Mouse (Mus musculus): ENCODE results near the gene Kcnn4. TPM values are rescaled to one million over a fixed set of nuclear protein-coding genes. Genes with fewer than 3 reads are reported as not detected.

Kcnn4 gene
- polyA plus RNA-seq, 1 experiment from 2014 or later = 0.45 TPM

GRCm38 (mm10) chr7:24405649-24406048 lies 35.6 kb downstream of the Kcnn4 start:
- no peak overlapping the region for H3K4me2 ChIP-seq (ENCODE audit: low read length)
- 93% methylated on average over 13 of the region's 13 CpGs for WGBS
- no peak overlapping the region for H3K27ac ChIP-seq (replicated peaks; ENCODE audit: low read depth, low read length)
- ATAC-seq (ENCODE audit: low FRiP score, low TSS enrichment) (no peak), DNase-seq (no peak)
- peaks cover 47% of the 10 kb centered on the region for H3K36me3 ChIP-seq (ENCODE audit: control insufficient read depth, insufficient read depth, low read length)
- H3K27me3 ChIP-seq (ENCODE audit: control insufficient read depth, insufficient read depth, low read length) = no peaks in the 10 kb centered on the region
- no peak overlapping the region for H3K9ac ChIP-seq (replicated peaks; ENCODE audit: low read length)
- H3K4me3 ChIP-seq (replicated peaks; ENCODE audit: low read depth, low read length) = no peak overlapping the region
- no peaks in the 10 kb centered on the region for H3K9me3 ChIP-seq (ENCODE audit: control insufficient read depth, low read length)
- no peaks in the 10 kb centered on the region for H3K4me1 ChIP-seq (ENCODE audit: control insufficient read depth, insufficient read depth, low read length)

GRCm38 (mm10) chr7:24406528-24407344 lies 36.7 kb downstream of the Kcnn4 start:
- Histone ChIP-seq H3K4me2 (ENCODE audit: low read length) (no peak overlapping the region), H3K9me3 (ENCODE audit: control insufficient read depth, low read length) (no peaks in the 10 kb centered on the region), H3K27ac (replicated peaks; ENCODE audit: low read depth, low read length) (0 out of 2 replicates have a peak overlapping the region, but pooled peaks have one; percentile 8), H3K9ac (replicated peaks; ENCODE audit: low read length) (peak overlapping the region; percentile 23; the same call in 1 of the 2 replicates), H3K27me3 (ENCODE audit: control insufficient read depth, insufficient read depth, low read length) (no peaks in the 10 kb centered on the region), H3K4me3 (replicated peaks; ENCODE audit: low read depth, low read length) (no peak overlapping the region), H3K36me3 (ENCODE audit: control insufficient read depth, insufficient read depth, low read length) (peaks cover 47% of the 10 kb centered on the region), H3K4me1 (ENCODE audit: control insufficient read depth, insufficient read depth, low read length) (no peaks in the 10 kb centered on the region)
- 39% methylated on average over 5 of the region's 5 CpGs for WGBS
- ATAC-seq (ENCODE audit: low FRiP score, low TSS enrichment) (peak; percentile 47; the same call in 1 of the 2 replicates), DNase-seq (peak; percentile 90)

- no peak for ATAC-seq (ENCODE audit: low FRiP score, low TSS enrichment)
Measured at GRCm38 (mm10) chr7:24408186-24408585, 38.1 kb downstream of the Kcnn4 start.

GRCm38 (mm10) chr7:24410123-24410522 lies 40.1 kb downstream of the Kcnn4 start:
- no peak overlapping the region for H3K4me2 ChIP-seq (ENCODE audit: low read length)
- H3K9ac ChIP-seq (replicated peaks; ENCODE audit: low read length) = no peak overlapping the region
- H3K4me1 ChIP-seq (ENCODE audit: control insufficient read depth, insufficient read depth, low read length) = no peaks in the 10 kb centered on the region
- H3K9me3 ChIP-seq (ENCODE audit: control insufficient read depth, low read length) = no peaks in the 10 kb centered on the region
- no peak for DNase-seq
- no peak overlapping the region for H3K4me3 ChIP-seq (replicated peaks; ENCODE audit: low read depth, low read length)
- H3K36me3 ChIP-seq (ENCODE audit: control insufficient read depth, insufficient read depth, low read length) = peaks cover 33% of the 10 kb centered on the region
- H3K27ac ChIP-seq (replicated peaks; ENCODE audit: low read depth, low read length) = no peak overlapping the region
- 94% methylated on average over 6 of the region's 6 CpGs for WGBS
- H3K27me3 ChIP-seq (ENCODE audit: control insufficient read depth, insufficient read depth, low read length) = no peaks in the 10 kb centered on the region
- ATAC-seq (ENCODE audit: low FRiP score, low TSS enrichment) = no peak

More at GRCm38 (mm10) chr7:24408186-24408585, 38.1 kb downstream of the Kcnn4 start:
- Histone ChIP-seq H3K27ac (replicated peaks; ENCODE audit: low read depth, low read length) (no peak overlapping the region), H3K27me3 (ENCODE audit: control insufficient read depth, insufficient read depth, low read length) (no peaks in the 10 kb centered on the region), H3K9me3 (ENCODE audit: control insufficient read depth, low read length) (no peaks in the 10 kb centered on the region), H3K9ac (replicated peaks; ENCODE audit: low read length) (no peak overlapping the region), H3K36me3 (ENCODE audit: control insufficient read depth, insufficient read depth, low read length) (peaks cover 50% of the 10 kb centered on the region), H3K4me3 (replicated peaks; ENCODE audit: low read depth, low read length) (no peak overlapping the region), H3K4me1 (ENCODE audit: control insufficient read depth, insufficient read depth, low read length) (no peaks in the 10 kb centered on the region), H3K4me2 (ENCODE audit: low read length) (no peak overlapping the region)
- no peak for DNase-seq
- WGBS = 97% methylated on average over 9 of the region's 9 CpGs

GRCm38 (mm10) chr7:24410831-24411230 lies 40.8 kb downstream of the Kcnn4 start:
- Histone ChIP-seq H3K27ac (replicated peaks; ENCODE audit: low read depth, low read length) (no peak overlapping the region), H3K9ac (replicated peaks; ENCODE audit: low read length) (no peak overlapping the region), H3K4me1 (ENCODE audit: control insufficient read depth, insufficient read depth, low read length) (no peaks in the 10 kb centered on the region), H3K9me3 (ENCODE audit: control insufficient read depth, low read length) (no peaks in the 10 kb centered on the region), H3K4me3 (replicated peaks; ENCODE audit: low read depth, low read length) (no peak overlapping the region), H3K27me3 (ENCODE audit: control insufficient read depth, insufficient read depth, low read length) (no peaks in the 10 kb centered on the region), H3K4me2 (ENCODE audit: low read length) (no peak overlapping the region), H3K36me3 (ENCODE audit: control insufficient read depth, insufficient read depth, low read length) (peaks cover 28% of the 10 kb centered on the region)
- ATAC-seq (ENCODE audit: low FRiP score, low TSS enrichment) (no peak), DNase-seq (no peak)
- 84% methylated on average over 3 of the region's 3 CpGs for WGBS

- 0 out of 2 replicates have a peak, but pooled peaks cover 16% of the 10 kb centered on the region for H3K36me3 ChIP-seq (ENCODE audit: control insufficient read depth, insufficient read depth, low read length)
- no peak overlapping the region for H3K4me2 ChIP-seq (ENCODE audit: low read length)
- H3K4me1 ChIP-seq (ENCODE audit: control insufficient read depth, insufficient read depth, low read length) = no peaks in the 10 kb centered on the region
- H3K27me3 ChIP-seq (ENCODE audit: control insufficient read depth, insufficient read depth, low read length) = no peaks in the 10 kb centered on the region
- H3K27ac ChIP-seq (replicated peaks; ENCODE audit: low read depth, low read length) = no peak overlapping the region
- ATAC-seq (ENCODE audit: low FRiP score, low TSS enrichment) (no peak), DNase-seq (no peak)
- 88% methylated on average over 3 of the region's 3 CpGs for WGBS
- H3K9ac ChIP-seq (replicated peaks; ENCODE audit: low read length) = no peak overlapping the region
- H3K9me3 ChIP-seq (ENCODE audit: control insufficient read depth, low read length) = no peaks in the 10 kb centered on the region
- H3K4me3 ChIP-seq (replicated peaks; ENCODE audit: low read depth, low read length) = no peak overlapping the region
Measured at GRCm38 (mm10) chr7:24413630-24414029, 43.6 kb downstream of the Kcnn4 start.

- no peak overlapping the region for H3K9ac ChIP-seq (replicated peaks; ENCODE audit: low read length)
- H3K4me1 ChIP-seq (ENCODE audit: control insufficient read depth, insufficient read depth, low read length) = peaks cover 11% of the 10 kb centered on the region; the same call in 1 of the 2 replicates
- H3K36me3 ChIP-seq (ENCODE audit: control insufficient read depth, insufficient read depth, low read length) = 0 out of 2 replicates have a peak, but pooled peaks cover 11% of the 10 kb centered on the region
- no peak overlapping the region for H3K27ac ChIP-seq (replicated peaks; ENCODE audit: low read depth, low read length)
- H3K4me3 ChIP-seq (replicated peaks; ENCODE audit: low read depth, low read length) = no peak overlapping the region
- no peaks in the 10 kb centered on the region for H3K9me3 ChIP-seq (ENCODE audit: control insufficient read depth, low read length)
- ATAC-seq (ENCODE audit: low FRiP score, low TSS enrichment) (no peak), DNase-seq (no peak)
- H3K4me2 ChIP-seq (ENCODE audit: low read length) = no peak overlapping the region
- H3K27me3 ChIP-seq (ENCODE audit: control insufficient read depth, insufficient read depth, low read length) = no peaks in the 10 kb centered on the region
- 86% methylated on average over 7 of the region's 7 CpGs for WGBS
Measured at GRCm38 (mm10) chr7:24415261-24415660, 45.2 kb downstream of the Kcnn4 start.

- H3K4me1 ChIP-seq (ENCODE audit: control insufficient read depth, insufficient read depth, low read length) = peaks cover 15% of the 10 kb centered on the region; the same call in 1 of the 2 replicates
- H3K36me3 ChIP-seq (ENCODE audit: control insufficient read depth, insufficient read depth, low read length) = peaks cover 33% of the 10 kb centered on the region
- H3K4me2 ChIP-seq (ENCODE audit: low read length) = no peak overlapping the region
- 18% methylated on average over 8 of the region's 8 CpGs for WGBS
- no peak overlapping the region; the same call in 1 of the 2 replicates for H3K9ac ChIP-seq (replicated peaks; ENCODE audit: low read length)
- no peak overlapping the region for H3K4me3 ChIP-seq (replicated peaks; ENCODE audit: low read depth, low read length)
- no peaks in the 10 kb centered on the region for H3K27me3 ChIP-seq (ENCODE audit: control insufficient read depth, insufficient read depth, low read length)
- ATAC-seq (ENCODE audit: low FRiP score, low TSS enrichment) = no peak
- H3K27ac ChIP-seq (replicated peaks; ENCODE audit: low read depth, low read length) = no peak overlapping the region
- no peaks in the 10 kb centered on the region for H3K9me3 ChIP-seq (ENCODE audit: control insufficient read depth, low read length)
- no peak for DNase-seq
Measured at GRCm38 (mm10) chr7:24419579-24419978, 49.5 kb downstream of the Kcnn4 start.

GRCm38 (mm10) chr7:24421648-24422047 lies 51.6 kb downstream of the Kcnn4 start:
- ATAC-seq (ENCODE audit: low FRiP score, low TSS enrichment) (no peak), DNase-seq (peak; percentile 30)
- H3K9me3 ChIP-seq (ENCODE audit: control insufficient read depth, low read length) = no peaks in the 10 kb centered on the region
- no peak overlapping the region for H3K27ac ChIP-seq (replicated peaks; ENCODE audit: low read depth, low read length)
- H3K4me1 ChIP-seq (ENCODE audit: control insufficient read depth, insufficient read depth, low read length) = peaks cover 15% of the 10 kb centered on the region; the same call in 1 of the 2 replicates
- H3K4me2 ChIP-seq (ENCODE audit: low read length) = no peak overlapping the region
- 49% methylated on average over 7 of the region's 7 CpGs for WGBS
- H3K9ac ChIP-seq (replicated peaks; ENCODE audit: low read length) = no peak overlapping the region; the same call in 1 of the 2 replicates
- H3K36me3 ChIP-seq (ENCODE audit: control insufficient read depth, insufficient read depth, low read length) = peaks cover 26% of the 10 kb centered on the region
- no peaks in the 10 kb centered on the region for H3K27me3 ChIP-seq (ENCODE audit: control insufficient read depth, insufficient read depth, low read length)
- H3K4me3 ChIP-seq (replicated peaks; ENCODE audit: low read depth, low read length) = no peak overlapping the region

All from midbrain, embryonic 14.5 days (tissue).